Mouse (Mus musculus) midbrain, embryonic 14.5 days (tissue): ENCODE data around the gene Lst1. TPM values are rescaled to one million over a fixed set of nuclear protein-coding genes. Genes with fewer than 3 reads are reported as not detected.

Experiments used
- ATAC-seq: fragments of 200-750 bp; cut with Nextera tagmentation; 2 replicates; pipeline ENCODE4 v1.8.0; 2017; ENCODE audit warnings: moderate number of reproducible peaks, moderate library complexity; ENCODE audit not compliant: low FRiP score, low TSS enrichment
- DNase-seq: peaks from one replicate; pipeline ENCODE4 v3.0.0-alpha.2; 2015
- H3K27ac ChIP-seq: fragments of 300-500 bp; sonication (generic); replicated peaks from 2 replicates; pipeline ENCODE4 v1.5.1; 2014; ENCODE audit warnings: mild to moderate bottlenecking, low read depth, low read length, moderate library complexity
- H3K27me3 ChIP-seq: fragments of 300-500 bp; sonication (generic); 2 replicates; pipeline ENCODE4 v1.6.1; 2014; ENCODE audit warnings: low read length, control low read depth, mixed read lengths; ENCODE audit not compliant: control insufficient read depth, insufficient read depth
- H3K36me3 ChIP-seq: fragments of 300-500 bp; sonication (generic); 2 replicates; pipeline ENCODE4 v1.6.1; 2014; ENCODE audit warnings: low read length, control low read depth; ENCODE audit not compliant: control insufficient read depth, insufficient read depth
- H3K4me1 ChIP-seq: fragments of 300-500 bp; sonication (generic); 2 replicates; pipeline ENCODE4 v1.6.1; 2014; ENCODE audit warnings: mild to moderate bottlenecking, antibody characterized with exemption, low read length, control low read depth; ENCODE audit not compliant: control insufficient read depth, insufficient read depth
- H3K4me2 ChIP-seq: fragments of 300-500 bp; sonication (generic); 2 replicates; pipeline ENCODE4 v1.6.1; 2014; ENCODE audit warnings: mild to moderate bottlenecking, low read length, moderate library complexity
- H3K4me3 ChIP-seq: fragments of 300-500 bp; sonication (generic); replicated peaks from 2 replicates; pipeline ENCODE4 v1.5.1; 2014; ENCODE audit warnings: low read depth, low read length
- H3K9ac ChIP-seq: fragments of 300-500 bp; sonication (generic); replicated peaks from 2 replicates; pipeline ENCODE4 v1.6.1; 2014; ENCODE audit warnings: mild to moderate bottlenecking, low read length, moderate library complexity
- H3K9me3 ChIP-seq: fragments of 300-500 bp; sonication (generic); 2 replicates; pipeline ENCODE4 v1.6.1; 2016; ENCODE audit warnings: low read length, control low read depth, mixed read lengths; ENCODE audit not compliant: control insufficient read depth
- WGBS: fragments of 180-500 bp; shearing (Covaris S2); extraction: QIAGEN DNeasy Blood & Tissue Kit; methylation state at CpG from one replicate; pipeline ENCODE4 v1.1.7; 2014; 5-methylcytosine and 5-hydroxymethylcytosine counted together
- polyA plus RNA-seq: library from polyadenylated mRNA; unstranded; fragments of >200 nt; fragmentation: Nextera tagmentation; extraction: Ambion mirVana; gene quantifications from 2 replicates; pipeline ENCODE4 v1.2.1, GENCODE M21; 2014

Lst1 gene
- polyA plus RNA-seq, 1 experiment from 2014 or later, result 9.0 TPM

GRCm38 (mm10) chr17:35153931-35154330 lies 34.3 kb downstream of the Lst1 start:
- 94% methylated on average over 4 of the region's 4 CpGs for WGBS
- DNase-seq, result no peak
- peaks cover 99% of the 10 kb centered on the region for H3K36me3 ChIP-seq
- no peak overlapping the region for H3K4me3 ChIP-seq
- no peak overlapping the region for H3K9ac ChIP-seq
- ATAC-seq, result no peak
- H3K4me1 ChIP-seq, result no peaks in the 10 kb centered on the region
- no peak overlapping the region for H3K27ac ChIP-seq
- no peaks in the 10 kb centered on the region for H3K9me3 ChIP-seq
- H3K27me3 ChIP-seq, result no peaks in the 10 kb centered on the region
- H3K4me2 ChIP-seq, result no peak overlapping the region

DNA sequence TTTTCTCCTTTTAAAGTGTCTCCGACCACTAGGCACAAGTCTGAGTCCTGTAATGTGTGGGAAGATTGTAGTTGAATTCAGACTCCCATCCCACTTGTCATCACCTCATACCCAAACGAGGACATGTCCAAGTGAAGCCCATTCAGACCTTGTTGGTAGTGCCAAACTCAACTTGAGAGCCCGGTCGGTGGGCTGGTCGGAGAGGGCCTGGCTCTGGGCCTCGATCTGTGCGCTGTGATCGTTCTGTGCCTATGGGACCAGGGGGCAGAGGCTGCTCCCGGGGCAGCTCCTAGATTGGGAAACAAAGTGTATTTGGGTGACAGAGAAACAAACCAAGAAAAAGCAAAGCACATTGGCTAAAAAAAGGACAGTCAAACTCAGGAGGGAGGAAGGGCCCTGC lies 35.2 kb downstream of the Lst1 start:
- Histone ChIP-seq H3K27me3 (no peaks in the 10 kb centered on the region), H3K36me3 (peaks cover 99% of the 10 kb centered on the region), H3K27ac (no peak overlapping the region), H3K4me1 (no peaks in the 10 kb centered on the region), H3K9me3 (no peaks in the 10 kb centered on the region), H3K4me2 (no peak overlapping the region), H3K9ac (no peak overlapping the region), H3K4me3 (no peak overlapping the region)
- ATAC-seq, result no peak
- DNase-seq, result no peak
- 94% methylated on average over 9 of the region's 9 CpGs for WGBS

DNA sequence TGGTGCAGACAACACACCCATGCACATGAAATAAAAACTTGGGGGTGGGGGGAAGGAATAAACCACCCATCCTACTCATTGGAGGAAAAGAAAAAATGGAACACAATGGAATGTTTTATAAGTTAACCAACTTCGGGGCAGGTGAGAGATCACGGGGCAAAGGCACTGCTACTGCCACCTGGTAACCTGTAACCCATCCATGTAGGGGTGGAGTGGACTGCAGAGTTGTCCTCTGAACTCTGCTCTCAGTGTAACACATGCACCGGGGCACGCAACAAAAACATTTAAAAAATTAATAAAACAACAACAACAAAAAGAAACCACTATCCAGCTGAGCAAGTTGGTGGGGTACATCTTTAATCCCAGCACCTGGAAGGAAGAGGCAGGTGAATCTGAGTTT lies 36.1 kb downstream of the Lst1 start:
- Histone ChIP-seq H3K4me2 (no peak overlapping the region), H3K27me3 (no peaks in the 10 kb centered on the region), H3K36me3 (peaks cover 99% of the 10 kb centered on the region), H3K4me3 (no peak overlapping the region), H3K27ac (no peak overlapping the region), H3K9me3 (no peaks in the 10 kb centered on the region), H3K9ac (no peak overlapping the region), H3K4me1 (no peaks in the 10 kb centered on the region)
- no peak for DNase-seq
- 96% methylated on average over 4 of the region's 4 CpGs for WGBS
- ATAC-seq, result no peak

GRCm38 (mm10) chr17:35147922-35148639 lies 40.2 kb downstream of the Lst1 start:
- H3K4me3 ChIP-seq, result no peak overlapping the region
- no peak for DNase-seq
- no peak for ATAC-seq
- H3K4me2 ChIP-seq, result no peak overlapping the region
- peaks cover 99% of the 10 kb centered on the region for H3K36me3 ChIP-seq
- no peak overlapping the region for H3K27ac ChIP-seq
- no peaks in the 10 kb centered on the region for H3K27me3 ChIP-seq
- 75% methylated on average over 5 of the region's 5 CpGs for WGBS
- no peak overlapping the region for H3K9ac ChIP-seq
- no peaks in the 10 kb centered on the region for H3K4me1 ChIP-seq
- no peaks in the 10 kb centered on the region for H3K9me3 ChIP-seq

DNA sequence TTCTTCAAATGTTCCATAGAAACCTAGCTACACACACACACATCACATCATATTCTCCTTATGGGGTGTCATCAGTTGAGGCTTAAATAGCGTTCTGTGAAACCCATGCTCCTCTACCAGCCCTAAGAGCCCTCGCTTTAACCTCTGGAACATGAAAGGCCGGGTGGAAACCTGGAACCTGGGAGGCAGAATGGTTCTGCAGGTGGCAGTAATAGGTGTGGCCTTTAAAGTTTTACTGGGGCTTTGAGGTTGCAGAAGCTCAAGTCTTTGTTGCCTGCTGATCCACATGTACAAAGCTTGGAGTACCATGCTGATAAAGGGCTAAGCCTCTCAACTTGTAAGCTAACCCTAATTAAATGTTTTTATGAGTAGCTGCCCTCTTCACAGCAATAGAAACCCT lies 40.9 kb downstream of the Lst1 start:
- no peak for ATAC-seq
- Histone ChIP-seq H3K9me3 (no peaks in the 10 kb centered on the region), H3K4me3 (no peak overlapping the region), H3K27ac (0 out of 2 replicates have a peak overlapping the region, but pooled peaks have one; percentile 34), H3K4me2 (no peak overlapping the region), H3K27me3 (no peaks in the 10 kb centered on the region), H3K4me1 (no peaks in the 10 kb centered on the region), H3K9ac (no peak overlapping the region), H3K36me3 (peaks cover 99% of the 10 kb centered on the region)
- DNase-seq, result no peak
- WGBS, result 65% methylated on average over 3 of the region's 3 CpGs

DNA sequence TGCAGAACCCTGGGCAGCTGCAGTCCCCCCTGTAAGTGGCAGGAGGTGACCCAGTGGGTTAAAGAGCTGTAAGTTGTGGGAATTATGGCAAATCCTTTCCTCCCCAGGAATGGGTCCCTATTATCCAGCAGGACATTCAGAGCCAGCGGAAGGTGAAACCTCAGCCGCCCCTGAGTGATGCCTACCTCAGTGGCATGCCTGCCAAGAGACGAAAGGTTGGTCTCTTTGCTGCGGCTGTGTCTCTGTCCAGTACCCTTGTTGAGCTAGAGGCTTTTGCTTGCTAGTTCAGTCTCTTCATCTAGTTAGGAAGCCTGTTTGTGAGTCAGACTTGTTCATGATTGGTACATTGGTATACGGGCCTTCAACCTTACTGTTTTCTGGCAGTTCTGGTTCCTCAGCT lies 42.1 kb downstream of the Lst1 start:
- Histone ChIP-seq H3K9me3 (no peaks in the 10 kb centered on the region), H3K27me3 (no peaks in the 10 kb centered on the region), H3K27ac (no peak overlapping the region), H3K9ac (no peak overlapping the region), H3K4me3 (no peak overlapping the region), H3K4me1 (no peaks in the 10 kb centered on the region), H3K36me3 (peaks cover 99% of the 10 kb centered on the region), H3K4me2 (no peak overlapping the region)
- WGBS, result 92% methylated on average over 5 of the region's 5 CpGs
- no peak for DNase-seq
- ATAC-seq, result no peak

GRCm38 (mm10) chr17:35141971-35142370 lies 46.3 kb downstream of the Lst1 start:
- H3K27ac ChIP-seq, result no peak overlapping the region
- H3K9me3 ChIP-seq, result no peaks in the 10 kb centered on the region
- ATAC-seq, result no peak
- H3K4me1 ChIP-seq, result peaks cover 4% of the 10 kb centered on the region
- 89% methylated on average over 6 of the region's 6 CpGs for WGBS
- H3K36me3 ChIP-seq, result peaks cover 88% of the 10 kb centered on the region
- no peak for DNase-seq
- H3K27me3 ChIP-seq, result no peaks in the 10 kb centered on the region
- no peak overlapping the region for H3K4me2 ChIP-seq
- H3K4me3 ChIP-seq, result no peak overlapping the region
- no peak overlapping the region for H3K9ac ChIP-seq

GRCm38 (mm10) chr17:35140490-35140996 lies 47.7 kb downstream of the Lst1 start:
- Histone ChIP-seq H3K27me3 (no peaks in the 10 kb centered on the region), H3K9me3 (no peaks in the 10 kb centered on the region), H3K9ac (no peak overlapping the region), H3K27ac (no peak overlapping the region), H3K4me2 (no peak overlapping the region), H3K4me3 (no peak overlapping the region), H3K36me3 (peaks cover 74% of the 10 kb centered on the region), H3K4me1 (peaks cover 13% of the 10 kb centered on the region)
- 82% methylated on average over 16 of the region's 16 CpGs for WGBS
- DNase-seq (no peak), ATAC-seq (no peak)

DNA sequence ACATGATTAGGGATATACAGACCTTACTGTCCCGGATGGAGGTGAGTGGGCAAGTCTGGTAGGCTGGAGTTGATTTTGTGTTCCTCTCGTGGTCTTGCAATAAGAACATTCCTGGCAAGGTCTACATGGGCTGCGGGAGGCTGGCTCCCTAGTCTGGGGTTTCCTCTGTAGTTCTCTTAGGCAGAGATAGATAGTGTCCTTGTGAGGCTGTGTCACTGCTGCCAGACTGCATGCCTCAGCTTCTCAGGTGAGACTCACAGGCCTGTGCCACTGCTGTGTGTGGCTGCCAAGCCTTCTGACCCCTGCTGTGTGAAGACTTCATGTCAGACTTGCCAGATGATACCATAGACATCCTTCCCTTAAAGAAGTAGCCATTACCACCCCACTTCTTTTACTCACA lies 49.0 kb downstream of the Lst1 start:
- Histone ChIP-seq H3K27ac (no peak overlapping the region), H3K4me2 (no peak overlapping the region), H3K9ac (no peak overlapping the region), H3K27me3 (no peaks in the 10 kb centered on the region), H3K9me3 (no peaks in the 10 kb centered on the region), H3K4me3 (no peak overlapping the region), H3K4me1 (peaks cover 13% of the 10 kb centered on the region), H3K36me3 (peaks cover 61% of the 10 kb centered on the region)
- DNase-seq (no peak), ATAC-seq (no peak)
- WGBS, result 97% methylated on average over 3 of the region's 3 CpGs
